Mouse (Mus musculus): ENCODE measurements around the gene Nkain1. TPM values are rescaled to one million over a fixed set of nuclear protein-coding genes. Genes with fewer than 3 reads are reported as not detected.

Nkain1 gene
- polyA plus RNA-seq, 1 experiment from 2014 or later, result 10.2 TPM

DNA sequence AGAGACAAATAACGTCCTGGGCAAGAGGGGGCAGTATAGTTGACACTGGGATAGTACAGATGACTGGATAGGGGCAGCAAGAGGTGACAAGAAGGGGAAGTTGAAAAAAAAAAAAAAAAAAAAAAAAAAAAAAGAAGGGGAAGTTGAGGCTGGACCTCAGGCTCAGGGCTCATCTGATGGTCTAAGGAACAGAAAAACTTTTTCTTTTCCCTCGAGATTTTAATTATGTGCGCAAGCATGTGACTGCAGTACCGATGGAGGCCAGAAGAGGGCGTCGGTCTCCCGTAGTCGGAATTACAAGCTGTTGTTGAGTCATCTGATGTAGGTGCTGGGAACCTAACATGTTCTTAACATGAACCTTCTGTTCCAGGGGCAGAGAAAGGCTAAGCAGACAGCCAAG is 24.8 kb downstream of the Nkain1 start:
- Histone ChIP-seq H3K4me1 (replicated peaks) (peaks cover 97% of the 10 kb centered on the region), H3K4me3 (no peak overlapping the region), H3K27ac (peak overlapping the region; percentile 88), H3K27me3 (no peaks in the 10 kb centered on the region), H3K36me3 (no peaks in the 10 kb centered on the region), H3K4me2 (no peak overlapping the region), H3K9ac (no peak overlapping the region), H3K9me3 (no peaks in the 10 kb centered on the region)
- no peak for ATAC-seq (ENCODE audit: low FRiP score)
- whole genome bisulfite sequencing, result 85% methylated on average over 8 of the region's 8 CpGs

DNA sequence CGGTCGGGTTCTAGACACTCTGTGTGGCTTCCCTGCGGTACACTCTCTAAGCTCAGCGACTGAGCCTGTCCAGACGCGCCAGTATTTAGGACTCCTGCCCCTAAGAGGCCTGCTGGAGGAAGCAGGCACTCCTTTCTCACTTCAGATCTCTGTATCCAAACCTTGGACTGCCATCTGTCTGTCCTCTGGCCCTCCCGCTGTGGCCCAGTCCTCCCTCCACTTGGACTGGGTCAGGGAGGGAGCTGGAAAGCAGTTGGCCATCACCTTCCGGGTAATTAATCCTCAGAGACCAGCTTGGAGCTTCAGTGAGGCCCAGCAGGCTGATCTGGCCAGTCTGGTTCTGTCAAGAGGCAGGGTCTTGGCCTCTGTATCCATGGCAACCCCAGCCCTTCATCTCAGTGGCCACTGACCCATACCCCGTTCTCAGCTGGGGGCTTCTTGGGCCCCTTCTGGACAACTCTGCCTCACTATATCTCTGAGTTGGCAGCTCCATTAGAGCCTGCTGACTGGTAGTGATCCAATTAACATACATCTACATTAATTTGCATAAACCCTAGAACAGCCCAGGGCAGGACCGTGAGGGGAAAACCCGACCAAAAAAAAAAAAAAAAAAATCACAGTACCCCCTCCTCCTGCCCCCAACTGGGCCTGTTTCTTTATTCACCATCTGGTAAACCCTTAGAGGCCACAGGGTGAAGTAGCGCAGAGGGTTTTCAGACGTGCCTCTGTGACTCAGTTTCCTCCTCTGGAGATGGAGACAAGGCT is 27.0 kb downstream of the Nkain1 start:
- Histone ChIP-seq H3K4me1 (replicated peaks) (peaks cover 91% of the 10 kb centered on the region), H3K9me3 (no peaks in the 10 kb centered on the region), H3K27ac (peak overlapping the region; percentile 88), H3K4me3 (no peak overlapping the region), H3K9ac (peak overlapping the region; percentile 58), H3K36me3 (no peaks in the 10 kb centered on the region), H3K27me3 (no peaks in the 10 kb centered on the region), H3K4me2 (0 out of 2 replicates have a peak overlapping the region, but pooled peaks have one; percentile 15)
- 4% methylated on average over 13 of the region's 13 CpGs for WGBS
- peak; percentile 62 for ATAC-seq (ENCODE audit: low FRiP score)

- no peaks in the 10 kb centered on the region for H3K36me3 ChIP-seq
- peak overlapping the region; percentile 29 for H3K4me2 ChIP-seq
- WGBS, result 7% methylated on average over 9 of the region's 9 CpGs
- H3K27me3 ChIP-seq, result no peaks in the 10 kb centered on the region
- no peaks in the 10 kb centered on the region for H3K9me3 ChIP-seq
- H3K9ac ChIP-seq, result peak overlapping the region; percentile 55
- ATAC-seq (ENCODE audit: low FRiP score), result peak; percentile 40
- peaks cover 71% of the 10 kb centered on the region for H3K4me1 ChIP-seq (replicated peaks)
- H3K4me3 ChIP-seq, result no peak overlapping the region
- H3K27ac ChIP-seq, result peak overlapping the region; percentile 88
These were observed 29.6 kb downstream of the Nkain1 start for GRCm38 (mm10) chr4:130544392-130544791.

- no peaks in the 10 kb centered on the region for H3K9me3 ChIP-seq
- peaks cover 71% of the 10 kb centered on the region for H3K4me1 ChIP-seq (replicated peaks)
- no peak overlapping the region for H3K4me2 ChIP-seq
- H3K4me3 ChIP-seq, result no peak overlapping the region
- no peaks in the 10 kb centered on the region for H3K27me3 ChIP-seq
- H3K27ac ChIP-seq, result peak overlapping the region; percentile 88
- peaks cover 5% of the 10 kb centered on the region; the same call in 1 of the 2 replicates for H3K36me3 ChIP-seq
- no peak for ATAC-seq (ENCODE audit: low FRiP score)
- 66% methylated on average over 4 of the region's 4 CpGs for WGBS
- H3K9ac ChIP-seq, result no peak overlapping the region
These were observed 30.9 kb downstream of the Nkain1 start for GRCm38 (mm10) chr4:130543121-130543520.

DNA sequence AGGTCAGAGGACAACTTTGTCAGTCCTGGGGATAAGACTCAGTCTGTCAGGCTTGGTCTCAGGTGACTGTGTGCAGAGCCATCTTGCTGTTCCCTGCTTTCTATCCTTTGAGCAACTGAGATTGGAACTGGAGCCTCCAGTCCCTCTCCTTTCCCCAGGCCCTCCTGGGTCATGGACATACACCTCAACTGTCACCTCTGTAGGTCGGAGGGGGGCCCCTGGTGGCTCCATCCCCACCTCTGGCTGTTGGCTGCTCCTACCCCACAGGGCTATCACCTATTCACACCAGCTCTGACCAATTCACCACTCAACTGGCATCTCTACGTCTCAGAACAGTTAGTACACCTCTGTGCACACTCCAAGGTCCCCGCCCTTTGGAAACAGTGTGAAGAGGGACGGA is 33.1 kb downstream of the Nkain1 start:
- Histone ChIP-seq H3K9me3 (no peaks in the 10 kb centered on the region), H3K36me3 (peaks cover 25% of the 10 kb centered on the region), H3K9ac (no peak overlapping the region), H3K27ac (no peak overlapping the region), H3K4me1 (replicated peaks) (peaks cover 48% of the 10 kb centered on the region), H3K4me2 (no peak overlapping the region), H3K4me3 (no peak overlapping the region), H3K27me3 (no peaks in the 10 kb centered on the region)
- 94% methylated on average over 4 of the region's 4 CpGs for WGBS
- no peak for ATAC-seq (ENCODE audit: low FRiP score)

DNA sequence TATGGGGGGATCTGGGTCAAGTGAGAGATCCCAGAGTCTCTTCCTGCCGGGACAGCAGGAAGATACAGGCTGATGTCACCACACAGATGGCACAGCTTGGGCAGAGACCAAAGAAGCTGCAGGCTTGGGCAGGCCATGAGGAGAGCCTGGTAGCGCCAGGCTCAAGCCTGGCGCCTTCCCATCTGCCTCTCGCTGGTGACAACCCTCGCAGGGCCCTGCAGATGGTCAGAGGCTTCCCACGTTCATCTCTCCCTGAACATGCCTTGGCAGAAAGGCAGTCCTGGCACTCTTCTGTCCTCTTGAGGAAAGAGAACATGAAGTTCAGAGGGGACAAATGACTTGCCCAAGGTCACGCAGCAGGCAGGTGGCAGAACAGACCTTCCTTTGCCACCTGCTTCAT is 34.3 kb downstream of the Nkain1 start:
- Histone ChIP-seq H3K4me3 (no peak overlapping the region), H3K27me3 (no peaks in the 10 kb centered on the region), H3K4me1 (replicated peaks) (peaks cover 37% of the 10 kb centered on the region), H3K9ac (no peak overlapping the region), H3K27ac (peak overlapping the region; percentile 26; the same call in 1 of the 2 replicates), H3K4me2 (no peak overlapping the region), H3K9me3 (no peaks in the 10 kb centered on the region), H3K36me3 (peaks cover 31% of the 10 kb centered on the region)
- 72% methylated on average over 7 of the region's 7 CpGs for WGBS
- ATAC-seq (ENCODE audit: low FRiP score), result no peak

- Histone ChIP-seq H3K9ac (no peak overlapping the region), H3K4me1 (replicated peaks) (peaks cover 30% of the 10 kb centered on the region), H3K9me3 (no peaks in the 10 kb centered on the region), H3K4me3 (no peak overlapping the region), H3K27me3 (no peaks in the 10 kb centered on the region), H3K4me2 (no peak overlapping the region), H3K27ac (no peak overlapping the region), H3K36me3 (peaks cover 31% of the 10 kb centered on the region)
- no peak for ATAC-seq (ENCODE audit: low FRiP score)
- WGBS, result 73% methylated on average over 8 of the region's 8 CpGs
These were observed 34.9 kb downstream of the Nkain1 start for GRCm38 (mm10) chr4:130539053-130539452.

DNA sequence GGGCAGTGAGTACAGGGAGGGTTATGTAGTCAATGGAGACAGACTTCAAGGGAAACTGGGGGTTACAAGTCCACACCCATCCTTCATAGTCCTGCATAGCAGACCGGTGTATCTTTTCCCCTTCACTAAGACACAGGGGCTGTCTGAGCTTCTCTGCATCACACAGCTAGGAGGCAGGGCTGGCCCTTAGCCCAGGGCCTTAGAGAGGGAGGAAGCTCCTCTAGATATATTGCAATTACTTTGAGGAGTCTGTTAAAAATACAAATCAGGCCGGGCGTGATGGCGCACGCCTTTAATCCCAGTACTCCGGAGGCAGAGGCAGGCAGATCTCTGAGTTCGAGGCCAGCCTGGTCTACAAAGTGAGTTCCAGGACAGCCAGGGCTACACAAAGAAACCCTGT is 36.6 kb downstream of the Nkain1 start:
- no peak for ATAC-seq (ENCODE audit: low FRiP score)
- peaks cover 31% of the 10 kb centered on the region for H3K36me3 ChIP-seq
- H3K27me3 ChIP-seq, result no peaks in the 10 kb centered on the region
- H3K4me2 ChIP-seq, result no peak overlapping the region
- H3K9me3 ChIP-seq, result no peaks in the 10 kb centered on the region
- H3K4me1 ChIP-seq (replicated peaks), result peaks cover 16% of the 10 kb centered on the region
- no peak overlapping the region for H3K27ac ChIP-seq
- WGBS, result 94% methylated on average over 7 of the region's 7 CpGs
- H3K9ac ChIP-seq, result no peak overlapping the region
- H3K4me3 ChIP-seq, result no peak overlapping the region

GRCm38 (mm10) chr4:130535789-130536188 is 38.2 kb downstream of the Nkain1 start:
- Histone ChIP-seq H3K9ac (no peak overlapping the region), H3K9me3 (no peaks in the 10 kb centered on the region), H3K36me3 (peaks cover 38% of the 10 kb centered on the region), H3K4me3 (no peak overlapping the region), H3K27me3 (no peaks in the 10 kb centered on the region), H3K4me2 (no peak overlapping the region), H3K4me1 (replicated peaks) (peaks cover 21% of the 10 kb centered on the region), H3K27ac (no peak overlapping the region)
- no peak for ATAC-seq (ENCODE audit: low FRiP score)
- 48% methylated on average over 1 of the region's 1 CpGs for WGBS

GRCm38 (mm10) chr4:130533975-130534374 is 40.0 kb downstream of the Nkain1 start:
- WGBS, result 37% methylated on average over 4 of the region's 4 CpGs
- peaks cover 52% of the 10 kb centered on the region for H3K36me3 ChIP-seq
- ATAC-seq (ENCODE audit: low FRiP score), result peak; percentile 14; the same call in 1 of the 2 replicates

DNA sequence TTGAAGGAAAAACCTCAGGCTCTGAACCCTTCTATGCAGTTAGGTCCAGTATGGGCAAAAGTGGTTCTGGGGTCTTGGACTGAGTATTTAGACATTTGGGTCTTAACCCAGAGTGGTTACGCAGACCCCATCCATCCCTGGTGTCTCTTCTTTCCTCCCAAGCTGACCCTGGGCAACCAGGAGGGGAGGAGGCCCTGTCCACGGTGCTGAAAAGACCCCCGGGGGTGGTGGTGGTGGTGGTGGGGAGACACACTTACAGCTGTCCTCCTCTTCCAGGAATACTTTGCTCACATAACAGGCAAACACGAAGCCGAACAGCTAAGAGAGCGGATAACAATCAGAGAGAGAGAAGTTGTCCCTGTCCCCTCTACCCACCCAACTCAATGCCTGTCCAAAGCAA is 41.6 kb downstream of the Nkain1 start:
- WGBS, result 62% methylated on average over 6 of the region's 6 CpGs
- no peak overlapping the region for H3K9ac ChIP-seq
- no peaks in the 10 kb centered on the region for H3K27me3 ChIP-seq
- H3K9me3 ChIP-seq, result no peaks in the 10 kb centered on the region
- peaks cover 5% of the 10 kb centered on the region for H3K4me1 ChIP-seq (replicated peaks)
- no peak overlapping the region for H3K4me2 ChIP-seq
- no peak overlapping the region for H3K27ac ChIP-seq
- peaks cover 46% of the 10 kb centered on the region for H3K36me3 ChIP-seq
- no peak overlapping the region for H3K4me3 ChIP-seq
- no peak for ATAC-seq (ENCODE audit: low FRiP score)

More at GRCm38 (mm10) chr4:130533975-130534374, 40.0 kb downstream of the Nkain1 start:
- Histone ChIP-seq H3K27ac (no peak overlapping the region), H3K27me3 (no peaks in the 10 kb centered on the region), H3K9ac (no peak overlapping the region), H3K4me2 (no peak overlapping the region), H3K4me1 (replicated peaks) (peaks cover 11% of the 10 kb centered on the region), H3K9me3 (no peaks in the 10 kb centered on the region), H3K4me3 (no peak overlapping the region)

GRCm38 (mm10) chr4:130531645-130532280 is 42.2 kb downstream of the Nkain1 start:
- Histone ChIP-seq H3K27ac (no peak overlapping the region), H3K4me3 (no peak overlapping the region), H3K9me3 (no peaks in the 10 kb centered on the region), H3K36me3 (peaks cover 40% of the 10 kb centered on the region), H3K27me3 (no peaks in the 10 kb centered on the region), H3K9ac (peak overlapping the region; percentile 43; the same call in 1 of the 2 replicates), H3K4me2 (peak overlapping the region; percentile 40), H3K4me1 (replicated peaks) (peaks cover 5% of the 10 kb centered on the region)
- WGBS, result 21% methylated on average over 28 of the region's 28 CpGs
- ATAC-seq (ENCODE audit: low FRiP score), result peak; percentile 52

Measured in hindbrain, embryonic 13.5 days (tissue).